Mouse (Mus musculus): Measurements from ENCODE around the gene Ston1. TPM values are rescaled to one million over a fixed set of nuclear protein-coding genes. Genes with fewer than 3 reads are reported as not detected.

Ston1 gene
- 4.8 and 6.1 TPM in 2 replicates for polyA plus RNA-seq (2016; fragmentation: Nextera tagmentation; extraction: Ambion mirVana)

DNA sequence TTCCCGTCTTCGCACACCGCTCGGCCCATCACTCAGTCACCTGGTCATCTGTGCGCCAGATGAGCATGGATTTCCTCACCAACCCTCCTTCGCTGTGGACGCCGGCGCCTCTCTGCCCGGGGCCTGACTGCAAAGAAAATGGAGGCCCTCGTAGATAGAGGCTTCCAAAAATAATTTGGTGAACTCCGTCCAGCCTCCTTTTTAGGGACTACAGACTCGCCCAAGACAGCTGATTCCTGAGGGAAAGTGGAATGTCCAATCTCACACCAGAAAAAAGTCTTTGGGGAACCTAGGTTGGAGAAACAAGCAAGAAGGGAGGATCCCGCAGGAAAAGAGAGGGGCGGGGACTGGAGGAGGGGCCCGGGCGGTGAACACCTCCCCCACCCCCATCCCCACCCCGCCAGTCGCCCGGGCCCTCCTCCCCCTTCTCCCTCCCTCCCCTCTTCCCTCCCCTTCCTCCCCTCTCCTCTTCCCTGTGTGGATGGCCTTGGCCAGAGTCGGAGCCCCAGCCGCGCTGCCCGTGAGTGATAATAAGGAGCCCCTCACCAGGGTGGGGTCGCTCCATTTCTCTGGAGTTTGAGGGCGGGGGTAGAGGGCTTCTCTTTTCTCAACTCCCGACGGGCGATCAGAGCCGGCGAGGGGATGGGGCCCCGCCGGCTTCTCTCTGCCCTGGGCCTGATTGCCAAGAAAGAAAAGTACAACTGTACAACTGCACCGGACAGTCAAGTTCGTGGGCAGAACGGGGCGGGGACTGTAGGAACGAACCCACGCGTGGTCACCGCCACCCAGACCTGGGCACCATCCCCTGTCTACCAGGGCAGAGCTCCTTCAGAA is at the start of gene Ston1:
Gene Ston1 (plus strand): TSS at position 463 of the 834 bp plus-strand sequence.
- Histone ChIP-seq H3K9me3 (no peaks in the 10 kb centered on the region), H3K4me1 (replicated peaks) (peaks cover 23% of the 10 kb centered on the region), H3K9ac (replicated peaks) (peak within 1 kb of the TSS; percentile 80), H3K27me3 (no peaks in the 10 kb centered on the region), H3K4me2 (peak within 1 kb of the TSS; percentile 86), H3K36me3 (peaks cover 3% of the 10 kb centered on the region; the same call in 1 of the 2 replicates), H3K4me3 (replicated peaks) (peak within 1 kb of the TSS; percentile 65), H3K27ac (peak within 1 kb of the TSS; percentile 93)
- under 1% methylated on average over 40 of the region's 41 CpGs for WGBS
- peak; percentile 86 for ATAC-seq (ENCODE audit: insufficient number of reproducible peaks, insufficient read depth, low FRiP score, low TSS enrichment, low read depth)

DNA sequence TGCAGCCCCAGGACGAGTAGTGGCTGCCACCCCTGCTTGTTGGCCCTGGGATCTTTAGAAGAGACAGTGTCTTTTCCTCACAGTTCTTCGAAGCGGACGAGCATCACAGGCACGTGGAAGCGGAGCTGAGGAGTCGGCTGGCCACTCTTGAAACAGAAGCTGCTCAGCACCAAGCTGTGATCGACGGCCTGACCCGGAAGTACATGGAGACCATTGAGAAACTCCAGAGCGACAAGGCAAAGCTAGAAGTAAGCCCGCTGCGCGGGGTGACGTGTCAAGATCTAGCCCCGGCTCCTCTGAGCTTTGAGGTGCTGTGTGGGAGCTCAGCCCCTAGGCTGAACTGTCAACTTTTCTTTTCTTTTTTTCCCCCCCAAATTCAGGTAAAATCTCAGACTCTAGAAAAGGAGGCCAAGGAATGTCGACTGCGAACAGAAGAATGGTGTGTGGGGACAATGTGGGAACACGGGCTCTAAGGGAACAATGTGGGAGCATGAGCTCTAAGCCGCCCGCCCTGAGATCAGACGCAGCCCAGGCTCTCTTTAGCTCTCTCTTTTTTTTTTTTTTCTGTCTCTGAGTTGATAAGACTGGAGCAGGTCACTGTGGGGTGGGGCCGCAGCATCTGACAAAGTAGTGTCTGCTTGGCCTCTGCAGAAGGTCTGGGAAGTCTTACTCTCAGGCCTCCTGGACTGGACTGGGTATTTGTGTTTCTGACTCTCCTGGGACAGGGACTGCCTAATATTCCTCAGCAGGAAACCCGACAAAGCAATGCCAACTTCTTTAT is 47.9 kb upstream of the Ston1 start:
- no peaks in the 10 kb centered on the region for H3K27me3 ChIP-seq
- peaks cover 23% of the 10 kb centered on the region for H3K4me1 ChIP-seq (replicated peaks)
- no peak overlapping the region for H3K4me2 ChIP-seq
- peaks cover 42% of the 10 kb centered on the region for H3K36me3 ChIP-seq
- no peak overlapping the region for H3K27ac ChIP-seq
- 88% methylated on average over 24 of the region's 24 CpGs for WGBS
- no peak overlapping the region for H3K9ac ChIP-seq (replicated peaks)
- no peak overlapping the region for H3K4me3 ChIP-seq (replicated peaks)
- no peaks in the 10 kb centered on the region for H3K9me3 ChIP-seq
- no peak for ATAC-seq (ENCODE audit: insufficient number of reproducible peaks, insufficient read depth, low FRiP score, low TSS enrichment, low read depth)

DNA sequence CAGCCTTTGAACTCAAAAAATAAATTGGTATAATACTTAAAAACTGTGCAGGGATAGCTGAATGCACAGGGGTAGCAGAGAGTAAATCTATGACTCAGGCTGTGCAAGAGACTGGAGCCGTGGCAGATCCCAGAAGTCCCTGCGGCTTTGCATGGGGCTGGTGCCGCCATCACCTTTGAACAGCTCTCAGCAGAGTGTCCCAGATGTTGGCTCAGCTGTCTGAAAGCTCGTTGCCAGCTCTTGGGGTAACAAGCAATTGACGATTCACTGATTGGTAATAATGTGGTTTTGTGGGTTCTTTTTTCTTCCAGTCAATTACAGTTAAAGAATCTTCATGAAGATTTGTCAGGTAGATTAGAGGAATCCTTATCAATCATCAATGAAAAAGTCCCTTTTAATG is 47.1 kb upstream of the Ston1 start:
- Histone ChIP-seq H3K9ac (replicated peaks) (no peak overlapping the region), H3K9me3 (no peaks in the 10 kb centered on the region)
- no peak for ATAC-seq (ENCODE audit: insufficient number of reproducible peaks, insufficient read depth, low FRiP score, low TSS enrichment, low read depth)

DNA sequence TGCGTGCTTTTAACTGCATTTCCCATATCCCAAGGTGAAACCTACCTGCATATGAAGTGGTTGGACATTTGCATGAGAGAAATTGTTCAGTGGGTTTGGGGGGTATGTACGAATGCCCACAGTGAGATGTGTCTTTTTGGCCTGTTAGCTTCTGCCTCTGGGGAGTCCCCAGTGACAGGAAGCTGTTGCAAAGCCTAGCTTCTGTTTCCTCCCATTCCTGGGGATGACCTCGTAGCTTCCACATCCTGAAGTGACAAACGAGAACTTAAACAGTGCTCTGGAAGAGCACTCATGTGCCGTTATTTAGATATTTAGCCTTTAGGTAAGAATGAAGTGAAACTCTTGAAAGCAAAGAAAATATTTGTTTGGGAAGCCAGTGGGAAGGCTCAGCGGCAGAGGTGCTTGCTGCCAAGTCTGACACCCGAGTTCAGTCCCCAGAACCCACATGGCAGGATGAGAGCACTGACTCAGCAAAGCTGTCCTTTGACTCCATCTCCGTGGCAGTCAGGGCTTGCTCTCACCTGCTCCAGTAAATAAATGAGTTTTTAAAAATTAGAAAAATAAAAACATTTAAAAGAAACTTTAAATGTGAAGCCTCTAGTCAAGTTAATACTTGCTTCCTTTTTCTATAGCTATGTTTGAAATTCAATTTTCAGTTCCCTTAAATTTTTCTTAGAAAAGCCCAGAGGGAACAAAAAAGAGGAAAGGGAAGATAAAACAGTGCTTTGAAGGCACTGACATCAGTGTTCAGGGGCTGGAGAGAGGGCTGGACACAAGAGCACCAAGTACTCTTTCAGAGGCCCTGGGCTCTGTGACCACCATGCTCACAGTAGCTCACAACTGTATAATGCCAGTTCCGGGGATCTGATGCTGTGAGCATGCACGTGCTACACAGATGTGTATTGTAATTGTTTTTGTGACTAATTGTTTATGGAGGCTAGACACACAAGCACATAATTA is 46.2 kb upstream of the Ston1 start:
- ATAC-seq (ENCODE audit: insufficient number of reproducible peaks, insufficient read depth, low FRiP score, low TSS enrichment, low read depth), result no peak
- Histone ChIP-seq H3K27me3 (no peaks in the 10 kb centered on the region), H3K4me1 (replicated peaks) (peaks cover 23% of the 10 kb centered on the region), H3K4me3 (replicated peaks) (no peak overlapping the region), H3K27ac (no peak overlapping the region), H3K9me3 (no peaks in the 10 kb centered on the region), H3K36me3 (peaks cover 44% of the 10 kb centered on the region), H3K9ac (replicated peaks) (no peak overlapping the region), H3K4me2 (no peak overlapping the region)
- WGBS, result 63% methylated on average over 10 of the region's 10 CpGs

More for the DNA sequence above, 47.1 kb upstream of the Ston1 start:
- no peaks in the 10 kb centered on the region for H3K27me3 ChIP-seq
- no peak overlapping the region for H3K4me3 ChIP-seq (replicated peaks)
- H3K4me2 ChIP-seq, result no peak overlapping the region
- no peak overlapping the region for H3K27ac ChIP-seq
- H3K36me3 ChIP-seq, result peaks cover 42% of the 10 kb centered on the region
- H3K4me1 ChIP-seq (replicated peaks), result peaks cover 23% of the 10 kb centered on the region
- 67% methylated on average over 5 of the region's 5 CpGs for WGBS

DNA sequence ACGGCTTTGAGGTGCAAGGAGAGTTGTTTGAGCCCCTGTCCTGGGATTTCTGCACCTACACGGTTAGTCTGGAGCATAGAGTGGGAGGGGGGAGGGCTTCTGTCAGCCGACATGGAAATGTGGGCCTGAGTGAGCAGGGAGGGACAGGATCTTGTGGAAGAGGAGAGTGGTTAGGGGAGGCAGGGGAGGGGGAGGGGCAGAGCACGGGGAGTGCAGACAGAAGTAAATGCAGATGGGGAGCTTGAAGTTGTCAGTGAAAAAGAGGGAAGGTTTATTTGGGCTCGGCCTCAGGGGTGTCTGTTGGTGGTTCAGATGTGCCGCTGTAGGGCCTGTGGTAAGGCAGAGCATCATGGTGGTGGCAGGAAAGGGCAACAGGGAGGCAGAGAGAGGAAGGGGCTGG is 44.9 kb upstream of the Ston1 start:
- 12% methylated on average over 6 of the region's 6 CpGs for WGBS
- peaks cover 45% of the 10 kb centered on the region for H3K36me3 ChIP-seq
- H3K4me2 ChIP-seq, result no peak overlapping the region
- H3K9ac ChIP-seq (replicated peaks), result no peak overlapping the region
- H3K9me3 ChIP-seq, result no peaks in the 10 kb centered on the region
- peak overlapping the region; percentile 70; the same call in 1 of the 2 replicates for H3K27ac ChIP-seq
- no peak overlapping the region for H3K4me3 ChIP-seq (replicated peaks)
- no peaks in the 10 kb centered on the region for H3K27me3 ChIP-seq
- peaks cover 23% of the 10 kb centered on the region for H3K4me1 ChIP-seq (replicated peaks)
- no peak for ATAC-seq (ENCODE audit: insufficient number of reproducible peaks, insufficient read depth, low FRiP score, low TSS enrichment, low read depth)

DNA sequence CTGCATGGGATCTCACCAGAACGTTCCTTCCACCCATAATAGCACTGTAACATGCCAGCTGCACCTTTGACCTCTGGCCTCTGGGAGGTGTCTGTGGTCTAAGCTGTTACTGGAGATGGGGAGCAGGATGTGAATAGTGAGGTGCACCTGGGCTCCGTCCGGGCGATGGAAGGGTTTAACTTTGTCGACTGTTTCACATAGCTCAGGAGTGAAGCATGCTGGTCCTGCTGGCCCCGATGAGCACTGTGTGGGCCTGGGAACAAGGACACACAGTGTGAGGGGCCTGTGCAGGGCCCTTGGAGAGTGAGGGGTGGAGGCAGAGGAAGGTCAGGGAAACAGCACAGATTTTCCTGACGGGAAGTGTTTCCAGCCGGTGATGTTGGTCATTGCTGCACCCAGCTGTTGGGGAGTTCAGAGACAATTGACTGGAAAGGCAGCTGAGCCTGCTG is 44.5 kb upstream of the Ston1 start:
- H3K27me3 ChIP-seq, result no peaks in the 10 kb centered on the region
- H3K27ac ChIP-seq, result peak overlapping the region; percentile 70
- peaks cover 23% of the 10 kb centered on the region for H3K4me1 ChIP-seq (replicated peaks)
- 27% methylated on average over 8 of the region's 8 CpGs for WGBS
- no peak overlapping the region for H3K4me2 ChIP-seq
- ATAC-seq (ENCODE audit: insufficient number of reproducible peaks, insufficient read depth, low FRiP score, low TSS enrichment, low read depth), result peak; percentile 60
- no peaks in the 10 kb centered on the region for H3K9me3 ChIP-seq
- peaks cover 41% of the 10 kb centered on the region; the same call in 1 of the 2 replicates for H3K36me3 ChIP-seq
- 0 out of 2 replicates have a peak overlapping the region, but pooled peaks have one; percentile 18 for H3K9ac ChIP-seq (replicated peaks)
- no peak overlapping the region for H3K4me3 ChIP-seq (replicated peaks)

DNA sequence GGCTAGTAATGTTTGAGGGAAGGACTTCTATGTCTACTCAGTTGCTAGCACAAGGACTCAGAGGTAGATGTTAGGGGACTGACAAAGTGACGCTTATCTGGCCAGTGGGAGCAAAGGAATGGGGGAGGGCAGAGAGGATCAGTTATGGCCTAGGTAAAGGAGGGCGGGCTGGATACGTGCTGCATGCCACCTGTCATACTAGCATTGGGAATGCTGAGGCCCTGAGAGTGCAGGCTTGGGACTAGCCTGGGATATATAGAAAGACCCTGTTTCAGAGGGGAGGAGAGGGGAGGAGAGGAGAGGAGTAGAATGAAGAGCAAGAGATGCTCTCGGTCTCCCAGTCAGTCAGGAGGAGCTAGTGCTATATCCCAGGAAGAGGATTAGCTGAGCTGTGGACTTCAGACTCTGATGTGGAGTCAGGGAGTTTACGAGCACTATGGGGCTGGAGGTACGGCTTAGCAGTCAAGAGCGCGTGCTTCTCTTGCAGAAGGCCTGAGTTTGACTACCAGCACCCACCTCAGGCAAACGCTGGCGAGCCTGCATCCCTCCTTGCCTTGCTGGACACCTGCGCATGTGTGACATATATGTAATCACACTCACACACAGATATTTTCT is 43.9 kb upstream of the Ston1 start:
- no peaks in the 10 kb centered on the region for H3K9me3 ChIP-seq
- H3K27me3 ChIP-seq, result no peaks in the 10 kb centered on the region
- H3K4me3 ChIP-seq (replicated peaks), result no peak overlapping the region
- H3K9ac ChIP-seq (replicated peaks), result 0 out of 2 replicates have a peak overlapping the region, but pooled peaks have one; percentile 18
- peaks cover 38% of the 10 kb centered on the region; the same call in 1 of the 2 replicates for H3K36me3 ChIP-seq
- ATAC-seq (ENCODE audit: insufficient number of reproducible peaks, insufficient read depth, low FRiP score, low TSS enrichment, low read depth), result no peak
- no peak overlapping the region for H3K4me2 ChIP-seq
- H3K4me1 ChIP-seq (replicated peaks), result peaks cover 23% of the 10 kb centered on the region
- WGBS, result 74% methylated on average over 11 of the region's 11 CpGs
- peak overlapping the region; percentile 70 for H3K27ac ChIP-seq

DNA sequence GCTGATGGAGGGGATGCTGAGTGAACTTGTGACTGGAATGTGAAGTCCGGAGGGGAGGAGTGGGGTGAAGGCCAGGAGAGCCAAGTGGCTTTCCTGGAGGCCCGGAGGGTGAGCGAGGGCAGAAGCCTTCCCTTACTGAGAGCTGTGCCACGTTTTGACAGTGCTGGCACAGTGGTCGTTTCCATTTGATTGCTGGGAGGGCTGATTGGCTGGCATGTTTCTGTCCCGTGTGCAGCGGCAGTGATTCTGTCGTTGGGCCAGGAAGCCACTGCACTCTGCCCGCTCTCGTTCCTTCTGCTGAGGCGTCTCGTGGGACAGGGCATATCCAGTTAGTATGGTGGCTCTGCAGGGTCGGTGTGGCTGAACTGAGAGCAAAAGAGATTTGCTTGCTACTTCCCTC is 41.3 kb upstream of the Ston1 start:
- no peak for ATAC-seq (ENCODE audit: insufficient number of reproducible peaks, insufficient read depth, low FRiP score, low TSS enrichment, low read depth)
- H3K9ac ChIP-seq (replicated peaks), result no peak overlapping the region
- H3K27me3 ChIP-seq, result no peaks in the 10 kb centered on the region
- no peak overlapping the region for H3K27ac ChIP-seq
- 82% methylated on average over 13 of the region's 13 CpGs for WGBS
- no peak overlapping the region for H3K4me2 ChIP-seq
- peaks cover 31% of the 10 kb centered on the region; the same call in 1 of the 2 replicates for H3K36me3 ChIP-seq
- H3K4me1 ChIP-seq (replicated peaks), result peaks cover 23% of the 10 kb centered on the region
- H3K9me3 ChIP-seq, result no peaks in the 10 kb centered on the region
- H3K4me3 ChIP-seq (replicated peaks), result no peak overlapping the region

DNA sequence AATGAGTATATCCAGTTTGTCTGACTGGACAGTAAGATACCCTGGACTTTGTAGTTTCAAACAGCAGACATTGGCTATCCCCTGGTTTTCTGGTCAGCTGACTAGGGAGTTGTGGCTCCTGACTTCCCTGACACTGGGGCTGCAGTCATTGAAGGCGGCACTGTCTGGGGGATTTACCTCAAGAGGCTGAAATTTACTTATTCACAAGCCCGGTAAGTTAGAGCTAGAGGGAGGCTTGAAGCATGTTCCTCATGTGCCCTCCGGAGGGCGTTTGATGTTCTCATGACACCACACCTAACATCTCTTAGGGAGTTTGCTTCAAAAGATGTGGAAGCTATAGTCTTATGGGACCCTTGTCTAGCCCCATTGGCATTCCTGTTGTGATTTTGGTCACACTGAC is 40.8 kb upstream of the Ston1 start:
- no peak overlapping the region for H3K4me3 ChIP-seq (replicated peaks)
- no peak overlapping the region for H3K4me2 ChIP-seq
- no peak overlapping the region for H3K27ac ChIP-seq
- H3K4me1 ChIP-seq (replicated peaks), result peaks cover 21% of the 10 kb centered on the region
- H3K36me3 ChIP-seq, result peaks cover 35% of the 10 kb centered on the region; the same call in 1 of the 2 replicates
- no peaks in the 10 kb centered on the region for H3K9me3 ChIP-seq
- H3K9ac ChIP-seq (replicated peaks), result no peak overlapping the region
- H3K27me3 ChIP-seq, result no peaks in the 10 kb centered on the region
- ATAC-seq (ENCODE audit: insufficient number of reproducible peaks, insufficient read depth, low FRiP score, low TSS enrichment, low read depth), result no peak
- 81% methylated on average over 4 of the region's 4 CpGs for WGBS

DNA sequence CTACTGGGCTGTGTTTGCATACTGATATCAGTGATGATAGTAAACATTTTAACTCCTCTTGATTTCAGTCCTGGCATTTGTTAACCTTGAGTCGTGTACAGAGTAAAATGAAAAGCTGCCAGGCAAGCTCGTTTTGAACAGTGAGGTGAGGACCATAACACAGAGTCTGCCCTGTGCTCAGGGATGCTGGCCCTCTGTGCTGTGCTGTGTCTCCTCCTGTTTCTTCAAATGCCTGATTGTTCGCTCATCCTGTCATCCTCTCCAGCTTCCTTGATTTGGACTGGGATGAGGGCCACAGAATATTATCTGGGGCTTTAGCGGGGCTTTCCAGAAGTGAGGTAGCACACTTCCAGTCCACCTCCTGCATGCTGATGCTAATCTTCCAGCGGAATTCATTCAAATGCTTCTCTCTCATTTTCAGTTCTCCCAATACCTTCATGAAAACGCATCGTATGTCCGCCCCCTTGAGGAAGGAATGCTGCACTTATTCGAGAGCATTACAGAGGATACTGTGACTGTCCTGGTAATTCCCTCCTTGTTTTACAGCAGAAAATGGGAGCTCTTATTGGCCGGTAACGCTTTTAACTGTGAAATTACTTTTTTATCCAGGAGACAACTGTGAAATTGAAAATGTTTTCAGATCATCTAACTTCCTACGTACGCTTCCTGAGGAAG is 39.2 kb upstream of the Ston1 start:
- no peaks in the 10 kb centered on the region for H3K9me3 ChIP-seq
- ATAC-seq (ENCODE audit: insufficient number of reproducible peaks, insufficient read depth, low FRiP score, low TSS enrichment, low read depth), result no peak; the same call in 1 of the 2 replicates
- H3K4me3 ChIP-seq (replicated peaks), result no peak overlapping the region
- no peak overlapping the region for H3K4me2 ChIP-seq
- peaks cover 46% of the 10 kb centered on the region for H3K36me3 ChIP-seq
- H3K27ac ChIP-seq, result no peak overlapping the region
- no peaks in the 10 kb centered on the region for H3K27me3 ChIP-seq
- WGBS, result 40% methylated on average over 13 of the region's 13 CpGs
- H3K4me1 ChIP-seq (replicated peaks), result peaks cover 6% of the 10 kb centered on the region
- H3K9ac ChIP-seq (replicated peaks), result no peak overlapping the region

Measured in limb, embryonic 12.5 days (tissue).